Mouse (Mus musculus) thymus, adult 2 months (tissue): ENCODE data around the gene Rsg1. TPM values are rescaled to one million over a fixed set of nuclear protein-coding genes. Genes with fewer than 3 reads are reported as not detected.

Experiments used
- DNase-seq: peaks from one replicate; pipeline ENCODE4 v3.0.0; 2021
- H3K27ac ChIP-seq: fragments of 200-500 bp; 2 replicates; pipeline ENCODE4 v1.5.1; 2012; ENCODE audit warnings: low read length, control low read depth; ENCODE audit not compliant: control insufficient read depth, insufficient read depth
- H3K27me3 ChIP-seq: fragments of 200-500 bp; 2 replicates; pipeline ENCODE4 v1.6.1; 2012; ENCODE audit warnings: mild to moderate bottlenecking, low read length, moderate library complexity, mixed read lengths; ENCODE audit not compliant: control insufficient read depth, insufficient read depth
- H3K36me3 ChIP-seq: fragments of 200-500 bp; 2 replicates; pipeline ENCODE4 v1.6.1; 2012; ENCODE audit warnings: mild to moderate bottlenecking, low read length, moderate library complexity; ENCODE audit not compliant: control insufficient read depth, insufficient read depth
- H3K4me1 ChIP-seq: fragments of 200-500 bp; replicated peaks from 2 replicates; pipeline ENCODE4 v1.6.1; 2012; ENCODE audit warnings: low read length; ENCODE audit not compliant: control insufficient read depth, insufficient read depth
- H3K4me3 ChIP-seq: fragments of 200-500 bp; 2 replicates; pipeline ENCODE4 v1.5.1; 2012; ENCODE audit warnings: mild to moderate bottlenecking, low read length, control low read depth, moderate library complexity; ENCODE audit not compliant: control insufficient read depth, insufficient read depth
- CTCF ChIP-seq: fragments of 200-500 bp; IDR thresholded peaks from 2 replicates; pipeline ENCODE4 v1.5.1; 2012; ENCODE audit warnings: mild to moderate bottlenecking, control low read depth, low read length, moderate library complexity, borderline replicate concordance; ENCODE audit not compliant: control insufficient read depth, poor library complexity, insufficient read depth; ENCODE audit errors: extremely low read depth
- POLR2A ChIP-seq: fragments of 200-500 bp; IDR thresholded peaks from 2 replicates; pipeline ENCODE4 v1.6.1; 2012; ENCODE audit warnings: mild to moderate bottlenecking, low read length, control low read depth, moderate library complexity; ENCODE audit not compliant: control insufficient read depth, poor library complexity, insufficient read depth; ENCODE audit errors: extremely low read depth
- WGBS: fragments of 180-500 bp; shearing (Covaris S2); methylation state at CpG from one replicate; pipeline ENCODE4 v1.1.7; 2018; 5-methylcytosine and 5-hydroxymethylcytosine counted together
- polyA plus RNA-seq: library from polyadenylated mRNA; depleted of rRNA; stranded (reverse); fragments of >200 nt; gene quantifications from 2 replicates; pipeline ENCODE4 v1.2.3, GENCODE M21; 2012; rRNA removed

Gene Rsg1
- 3.5 and 3.6 TPM in 2 replicates for polyA plus RNA-seq

GRCm38 (mm10) chr4:141213770-141214336 lies at the start of gene Rsg1:
TSS of gene Rsg1 (plus strand) at chr4:141213956.
- Histone ChIP-seq H3K4me3 (peak within 1 kb of the TSS; percentile 42), H3K27ac (peak within 1 kb of the TSS; percentile 0; the same call in 1 of the 2 replicates), H3K4me1 (peaks cover 7% of the 10 kb centered on the region), H3K27me3 (no peaks in the 10 kb centered on the region), H3K36me3 (no peaks in the 10 kb centered on the region)
- 0% methylated on average over 24 of the region's 24 CpGs for WGBS
- peak; percentile 57; the same call in 1 of the 2 replicates for TF ChIP-seq CTCF
- TF ChIP-seq POLR2A: peak; percentile 29; the same call in 1 of the 2 replicates
- peak; percentile 97 for DNase-seq

GRCm38 (mm10) chr4:141165744-141166292 lies 47.9 kb upstream of the Rsg1 start:
- Histone ChIP-seq H3K4me1 (peaks cover 3% of the 10 kb centered on the region), H3K27me3 (no peaks in the 10 kb centered on the region), H3K36me3 (peaks cover under 1% of the 10 kb centered on the region), H3K27ac (no peak overlapping the region), H3K4me3 (no peak overlapping the region)
- 75% methylated on average over 8 of the region's 8 CpGs for WGBS
- DNase-seq: no peak
- TF ChIP-seq CTCF (no peak), POLR2A (no peak)

- Histone ChIP-seq H3K36me3 (peaks cover 7% of the 10 kb centered on the region), H3K4me1 (no peaks in the 10 kb centered on the region; the same call in 1 of the 2 replicates), H3K27ac (no peak overlapping the region), H3K4me3 (no peak overlapping the region), H3K27me3 (no peaks in the 10 kb centered on the region)
- DNase-seq: no peak
- WGBS: 98% methylated on average over 3 of the region's 3 CpGs
- no peak for TF ChIP-seq POLR2A
- no peak for TF ChIP-seq CTCF
These were observed 46.6 kb upstream of the Rsg1 start for GRCm38 (mm10) chr4:141167156-141167555.

- peaks cover 18% of the 10 kb centered on the region for H3K36me3 ChIP-seq
- H3K27me3 ChIP-seq: no peaks in the 10 kb centered on the region
- no peak overlapping the region for H3K4me3 ChIP-seq
- no peak overlapping the region for H3K27ac ChIP-seq
- no peak for TF ChIP-seq CTCF
- TF ChIP-seq POLR2A: no peak
- no peak for DNase-seq
- H3K4me1 ChIP-seq: no peaks in the 10 kb centered on the region
- 97% methylated on average over 8 of the region's 8 CpGs for WGBS
These were observed 41.6 kb upstream of the Rsg1 start for GRCm38 (mm10) chr4:141172121-141172520.

- H3K27me3 ChIP-seq: no peaks in the 10 kb centered on the region
- no peak overlapping the region for H3K27ac ChIP-seq
- no peaks in the 10 kb centered on the region for H3K4me1 ChIP-seq
- TF ChIP-seq CTCF: no peak
- no peak for TF ChIP-seq POLR2A
- no peak overlapping the region for H3K4me3 ChIP-seq
- peaks cover 23% of the 10 kb centered on the region for H3K36me3 ChIP-seq
- no peak for DNase-seq
- 94% methylated on average over 5 of the region's 5 CpGs for WGBS
These were observed 38.0 kb upstream of the Rsg1 start for GRCm38 (mm10) chr4:141175783-141176182.

GRCm38 (mm10) chr4:141176328-141176838 lies 37.4 kb upstream of the Rsg1 start:
- no peaks in the 10 kb centered on the region for H3K4me1 ChIP-seq
- H3K27ac ChIP-seq: no peak overlapping the region
- WGBS: 91% methylated on average over 10 of the region's 10 CpGs
- TF ChIP-seq CTCF (no peak), POLR2A (no peak)
- no peak for DNase-seq
- no peak overlapping the region for H3K4me3 ChIP-seq
- peaks cover 20% of the 10 kb centered on the region for H3K36me3 ChIP-seq
- no peaks in the 10 kb centered on the region for H3K27me3 ChIP-seq
